Mouse (Mus musculus): ENCODE data around the gene Adgrf1. TPM values are rescaled to one million over a fixed set of nuclear protein-coding genes. Genes with fewer than 3 reads are reported as not detected.

Gene Adgrf1
- polyA plus RNA-seq, 1 experiment from 2014 or later: not detected

GRCm38 (mm10) chr17:43251249-43252125 is 18.6 kb upstream of the Adgrf1 start:
- Histone ChIP-seq H3K9me3 (no peaks in the 10 kb centered on the region), H3K4me2 (no peak overlapping the region), H3K9ac (no peak overlapping the region), H3K4me1 (replicated peaks) (peaks cover 14% of the 10 kb centered on the region; the same call in 1 of the 2 replicates), H3K27me3 (no peaks in the 10 kb centered on the region), H3K27ac (no peak overlapping the region), H3K4me3 (no peak overlapping the region), H3K36me3 (no peaks in the 10 kb centered on the region)
- 54% methylated on average over 5 of the region's 5 CpGs for WGBS
- ATAC-seq (ENCODE audit: low FRiP score): no peak

GRCm38 (mm10) chr17:43252846-43253245 is 17.3 kb upstream of the Adgrf1 start:
- Histone ChIP-seq H3K4me1 (replicated peaks) (peaks cover 17% of the 10 kb centered on the region; the same call in 1 of the 2 replicates), H3K27me3 (no peaks in the 10 kb centered on the region), H3K4me3 (no peak overlapping the region), H3K36me3 (no peaks in the 10 kb centered on the region), H3K9me3 (no peaks in the 10 kb centered on the region), H3K9ac (no peak overlapping the region), H3K4me2 (no peak overlapping the region), H3K27ac (no peak overlapping the region)
- no peak for ATAC-seq (ENCODE audit: low FRiP score)
- WGBS: 70% methylated on average over 11 of the region's 11 CpGs

- peaks cover 14% of the 10 kb centered on the region; the same call in 1 of the 2 replicates for H3K4me1 ChIP-seq (replicated peaks)
- H3K9me3 ChIP-seq: no peaks in the 10 kb centered on the region
- H3K27ac ChIP-seq: no peak overlapping the region
- H3K4me2 ChIP-seq: no peak overlapping the region
- H3K9ac ChIP-seq: no peak overlapping the region
- ATAC-seq (ENCODE audit: low FRiP score): no peak
- no peaks in the 10 kb centered on the region for H3K36me3 ChIP-seq
- no peak overlapping the region for H3K4me3 ChIP-seq
- 81% methylated on average over 3 of the region's 3 CpGs for WGBS
- no peaks in the 10 kb centered on the region for H3K27me3 ChIP-seq
Observed at GRCm38 (mm10) chr17:43254261-43254660, 15.9 kb upstream of the Adgrf1 start.

- Histone ChIP-seq H3K36me3 (no peaks in the 10 kb centered on the region), H3K4me2 (no peak overlapping the region), H3K27me3 (no peaks in the 10 kb centered on the region), H3K9ac (no peak overlapping the region), H3K27ac (no peak overlapping the region), H3K4me1 (replicated peaks) (0 out of 2 replicates have a peak, but pooled peaks cover 8% of the 10 kb centered on the region), H3K9me3 (no peaks in the 10 kb centered on the region), H3K4me3 (no peak overlapping the region)
- WGBS: 81% methylated on average over 12 of the region's 12 CpGs
- ATAC-seq (ENCODE audit: low FRiP score): no peak
Observed at GRCm38 (mm10) chr17:43256536-43257135, 13.5 kb upstream of the Adgrf1 start.

- no peaks in the 10 kb centered on the region for H3K27me3 ChIP-seq
- H3K9me3 ChIP-seq: peaks cover 4% of the 10 kb centered on the region; the same call in 1 of the 2 replicates
- 0 out of 2 replicates have a peak, but pooled peaks have one; percentile 32 for ATAC-seq (ENCODE audit: low FRiP score)
- WGBS: 90% methylated on average over 1 of the region's 1 CpGs
- no peak overlapping the region for H3K4me3 ChIP-seq
- H3K9ac ChIP-seq: no peak overlapping the region
- no peak overlapping the region for H3K4me2 ChIP-seq
- H3K36me3 ChIP-seq: no peaks in the 10 kb centered on the region
- no peak overlapping the region for H3K27ac ChIP-seq
- H3K4me1 ChIP-seq (replicated peaks): 0 out of 2 replicates have a peak, but pooled peaks cover 3% of the 10 kb centered on the region
Observed at GRCm38 (mm10) chr17:43257699-43258098, 12.4 kb upstream of the Adgrf1 start.

- no peak for ATAC-seq (ENCODE audit: low FRiP score)
- no peak overlapping the region for H3K4me3 ChIP-seq
Observed at GRCm38 (mm10) chr17:43261937-43262336, 8.2 kb upstream of the Adgrf1 start.

GRCm38 (mm10) chr17:43264739-43265138 is 5.4 kb upstream of the Adgrf1 start:
- no peak for ATAC-seq (ENCODE audit: low FRiP score)
- 81% methylated on average over 7 of the region's 7 CpGs for WGBS
- 0 out of 2 replicates have a peak, but pooled peaks cover 2% of the 10 kb centered on the region for H3K4me1 ChIP-seq (replicated peaks)

More at GRCm38 (mm10) chr17:43261937-43262336, 8.2 kb upstream of the Adgrf1 start:
- Histone ChIP-seq H3K9me3 (peaks cover 9% of the 10 kb centered on the region; the same call in 1 of the 2 replicates), H3K27me3 (no peaks in the 10 kb centered on the region), H3K4me1 (replicated peaks) (0 out of 2 replicates have a peak, but pooled peaks cover 5% of the 10 kb centered on the region), H3K27ac (no peak overlapping the region), H3K36me3 (no peaks in the 10 kb centered on the region), H3K4me2 (no peak overlapping the region), H3K9ac (no peak overlapping the region)
- WGBS: 93% methylated on average over 5 of the region's 5 CpGs

GRCm38 (mm10) chr17:43265178-43265837 is 4.8 kb upstream of the Adgrf1 start:
- H3K27me3 ChIP-seq: no peaks in the 10 kb centered on the region
- H3K36me3 ChIP-seq: no peaks in the 10 kb centered on the region
- 0 out of 2 replicates have a peak overlapping the region, but pooled peaks have one; percentile 23 for H3K4me2 ChIP-seq
- peaks cover 9% of the 10 kb centered on the region; the same call in 1 of the 2 replicates for H3K9me3 ChIP-seq
- peak; percentile 90 for ATAC-seq (ENCODE audit: low FRiP score)
- 26% methylated on average over 26 of the region's 26 CpGs for whole genome bisulfite sequencing
- no peak overlapping the region for H3K4me3 ChIP-seq
- H3K27ac ChIP-seq: no peak overlapping the region
- H3K9ac ChIP-seq: no peak overlapping the region
- H3K4me1 ChIP-seq (replicated peaks): 0 out of 2 replicates have a peak, but pooled peaks cover 2% of the 10 kb centered on the region

More at GRCm38 (mm10) chr17:43264739-43265138, 5.4 kb upstream of the Adgrf1 start:
- Histone ChIP-seq H3K9me3 (peaks cover 9% of the 10 kb centered on the region; the same call in 1 of the 2 replicates), H3K4me3 (no peak overlapping the region), H3K36me3 (no peaks in the 10 kb centered on the region), H3K27me3 (no peaks in the 10 kb centered on the region), H3K27ac (no peak overlapping the region), H3K9ac (no peak overlapping the region), H3K4me2 (no peak overlapping the region)

- Histone ChIP-seq H3K36me3 (no peaks in the 10 kb centered on the region), H3K9me3 (peaks cover 9% of the 10 kb centered on the region; the same call in 1 of the 2 replicates), H3K27ac (no peak overlapping the region), H3K27me3 (no peaks in the 10 kb centered on the region), H3K4me1 (replicated peaks) (0 out of 2 replicates have a peak, but pooled peaks cover 2% of the 10 kb centered on the region), H3K9ac (no peak overlapping the region), H3K4me3 (no peak overlapping the region), H3K4me2 (no peak overlapping the region)
- 95% methylated on average over 6 of the region's 6 CpGs for WGBS
- ATAC-seq (ENCODE audit: low FRiP score): peak; percentile 23
Observed at GRCm38 (mm10) chr17:43265944-43266343, 4.2 kb upstream of the Adgrf1 start.

- no peak for ATAC-seq (ENCODE audit: low FRiP score)
- H3K27me3 ChIP-seq: no peaks in the 10 kb centered on the region
- H3K36me3 ChIP-seq: no peaks in the 10 kb centered on the region
- H3K9ac ChIP-seq: no peak overlapping the region
- H3K4me1 ChIP-seq (replicated peaks): 0 out of 2 replicates have a peak, but pooled peaks cover 2% of the 10 kb centered on the region
- H3K27ac ChIP-seq: no peak overlapping the region
- H3K9me3 ChIP-seq: peaks cover 9% of the 10 kb centered on the region; the same call in 1 of the 2 replicates
- 86% methylated on average over 2 of the region's 2 CpGs for WGBS
- no peak overlapping the region for H3K4me2 ChIP-seq
- H3K4me3 ChIP-seq: no peak overlapping the region
Observed at GRCm38 (mm10) chr17:43266636-43267035, 3.5 kb upstream of the Adgrf1 start.

GRCm38 (mm10) chr17:43267046-43267749 is 2.9 kb upstream of the Adgrf1 start:
- Histone ChIP-seq H3K9ac (no peak overlapping the region), H3K27ac (no peak overlapping the region), H3K27me3 (no peaks in the 10 kb centered on the region), H3K4me1 (replicated peaks) (0 out of 2 replicates have a peak, but pooled peaks cover 2% of the 10 kb centered on the region), H3K9me3 (peaks cover 9% of the 10 kb centered on the region; the same call in 1 of the 2 replicates), H3K4me3 (no peak overlapping the region), H3K36me3 (no peaks in the 10 kb centered on the region), H3K4me2 (no peak overlapping the region)
- 92% methylated on average over 9 of the region's 9 CpGs for WGBS
- ATAC-seq (ENCODE audit: low FRiP score): no peak
